Comparison of ENCODE assay signal across 15 mouse cellular contexts in genomic region chr6:117303361-117303760, GRCm38 (mm10).
"Had no signal": no experiment of that assay in that cellular context is flagged by ENCODE, and none has a peak within 500 bp of the region (broad histone marks: within the 10 kb centered on the region; RNA-seq: fewer than 3 reads in every experiment).

No protein-coding gene starts in this region.

- H3K27me3 ChIP-seq: neural tube, embryonic 13.5 days; neural tube, embryonic 15.5 days; stomach, embryonic 15.5 days had no signal

- H3K9ac ChIP-seq: neural tube, embryonic 13.5 days; neural tube, embryonic 15.5 days; stomach, embryonic 15.5 days had no signal

- H3K36me3 ChIP-seq: neural tube, embryonic 13.5 days; neural tube, embryonic 15.5 days; stomach, embryonic 15.5 days had no signal

- H3K27ac ChIP-seq: neural tube, embryonic 13.5 days; neural tube, embryonic 15.5 days; stomach, embryonic 15.5 days had no signal

- H3K9me3 ChIP-seq: neural tube, embryonic 13.5 days; neural tube, embryonic 15.5 days; stomach, embryonic 15.5 days had no signal

- DNase-seq: retina, postnatal 1 day; right cerebral cortex, adult 18-20 months; right cerebral cortex, postnatal 14 days; right cerebral cortex, postnatal 25 days; right cerebral cortex, postnatal 4 days; spleen, adult 18-20 months; thymus, adult 18-20 months; thymus, adult 2 months; thymus, postnatal 14 days; thymus, postnatal 25 days; thymus, postnatal 36 days; thymus, postnatal 4 days had no signal

- H3K4me3 ChIP-seq: neural tube, embryonic 13.5 days; neural tube, embryonic 15.5 days; stomach, embryonic 15.5 days had no signal

- H3K4me2 ChIP-seq: neural tube, embryonic 13.5 days; neural tube, embryonic 15.5 days; stomach, embryonic 15.5 days had no signal

- H3K4me1 ChIP-seq: neural tube, embryonic 13.5 days; neural tube, embryonic 15.5 days; stomach, embryonic 15.5 days had no signal
